Mouse (Mus musculus): ENCODE results near the gene Tnip2. TPM values are rescaled to one million over a fixed set of nuclear protein-coding genes. Genes with fewer than 3 reads are reported as not detected.

Gene Tnip2
- polyA plus RNA-seq, 1 experiment from 2014 or later: 14.8 TPM

DNA sequence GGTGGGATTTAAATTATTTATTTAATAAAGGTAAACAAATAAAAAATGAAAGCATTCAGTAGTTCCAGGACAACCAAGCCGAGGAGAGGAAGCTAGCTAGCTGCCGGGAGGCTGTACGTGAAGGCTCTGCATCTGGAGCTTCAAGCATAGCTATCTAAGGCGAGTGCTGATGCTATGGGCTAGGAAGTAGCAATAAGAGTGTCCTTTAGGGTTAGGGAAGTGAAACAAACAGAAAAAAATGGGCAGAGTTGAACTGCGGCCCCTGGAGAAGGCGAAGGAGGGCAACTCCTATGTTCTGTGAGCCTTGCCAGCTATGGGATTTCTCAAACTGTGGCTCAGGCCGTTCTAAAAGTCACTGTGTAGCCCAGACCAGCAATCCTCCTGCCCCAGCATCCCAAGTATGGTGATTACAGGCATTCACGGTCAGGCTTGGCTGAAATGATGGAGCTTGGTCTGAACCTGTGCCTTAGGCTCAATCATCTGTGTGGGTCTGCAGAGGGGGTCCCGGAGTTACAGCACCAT, 5.7 kb upstream of the Tnip2 start:
- Histone ChIP-seq H3K4me2 (ENCODE audit: low read depth, low read length) (no peak overlapping the region), H3K9ac (ENCODE audit: low read depth, low read length) (no peak overlapping the region), H3K4me1 (ENCODE audit: control insufficient read depth, insufficient read depth, low read length) (no peaks in the 10 kb centered on the region), H3K36me3 (ENCODE audit: control insufficient read depth, insufficient read depth, low read length) (no peaks in the 10 kb centered on the region), H3K27ac (replicated peaks; ENCODE audit: low read depth, low read length) (no peak overlapping the region), H3K27me3 (replicated peaks; ENCODE audit: control insufficient read depth, insufficient read depth, low read length) (no peaks in the 10 kb centered on the region), H3K4me3 (ENCODE audit: low read depth, low read length) (no peak overlapping the region), H3K9me3 (ENCODE audit: control insufficient read depth, low read length) (no peaks in the 10 kb centered on the region)
- 79% methylated on average over 9 of the region's 9 CpGs for WGBS
- no peak for ATAC-seq (ENCODE audit: low read depth)
- no peak for DNase-seq (ENCODE audit: low spot score)

DNA sequence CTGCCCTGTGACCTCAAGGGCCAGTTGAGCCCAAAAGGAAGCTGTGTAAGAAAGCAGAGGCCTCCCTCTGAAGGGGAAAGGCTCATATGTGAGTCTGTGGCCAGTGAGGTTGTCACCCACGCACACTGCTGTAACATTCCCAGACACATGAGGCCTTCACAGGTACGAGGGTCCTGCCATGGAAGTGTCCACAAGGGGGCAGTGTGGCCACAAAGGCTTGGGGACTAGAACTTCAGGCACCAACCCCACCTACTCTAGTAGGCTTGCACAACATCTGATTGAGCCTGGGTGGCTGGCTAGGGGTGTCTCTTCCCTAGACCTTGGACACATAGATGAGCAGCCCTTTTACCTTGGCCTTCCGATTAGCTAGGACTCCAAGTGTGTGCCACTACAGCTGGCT, 4.1 kb upstream of the Tnip2 start:
- H3K9me3 ChIP-seq (ENCODE audit: control insufficient read depth, low read length): no peaks in the 10 kb centered on the region
- no peak for ATAC-seq (ENCODE audit: low read depth)
- no peaks in the 10 kb centered on the region for H3K36me3 ChIP-seq (ENCODE audit: control insufficient read depth, insufficient read depth, low read length)
- no peak overlapping the region for H3K27ac ChIP-seq (replicated peaks; ENCODE audit: low read depth, low read length)
- peak; percentile 65 for DNase-seq (ENCODE audit: low spot score)
- H3K4me2 ChIP-seq (ENCODE audit: low read depth, low read length): no peak overlapping the region
- no peak overlapping the region for H3K4me3 ChIP-seq (ENCODE audit: low read depth, low read length)
- no peak overlapping the region for H3K9ac ChIP-seq (ENCODE audit: low read depth, low read length)
- H3K27me3 ChIP-seq (replicated peaks; ENCODE audit: control insufficient read depth, insufficient read depth, low read length): no peaks in the 10 kb centered on the region
- 30% methylated on average over 3 of the region's 3 CpGs for WGBS
- peaks cover 4% of the 10 kb centered on the region for H3K4me1 ChIP-seq (ENCODE audit: control insufficient read depth, insufficient read depth, low read length)

DNA sequence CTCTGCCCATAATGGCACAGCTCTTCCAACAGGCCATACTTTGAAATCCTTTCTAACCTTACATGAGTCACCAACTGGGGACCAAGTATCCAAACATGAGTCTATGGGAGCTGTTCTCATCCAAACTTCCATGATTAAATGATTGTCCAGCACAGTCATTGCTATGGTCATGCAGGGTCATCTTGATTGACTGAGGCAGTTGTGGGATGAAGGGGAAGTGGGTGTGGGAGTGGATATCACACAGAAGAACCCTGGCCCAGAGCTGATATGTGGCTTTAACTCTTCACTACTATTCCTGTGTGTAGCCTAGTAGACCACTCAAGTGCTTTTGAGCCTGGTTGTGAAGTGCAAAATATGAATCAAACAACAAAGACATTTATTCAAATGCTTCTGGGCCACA, 1.3 kb upstream of the Tnip2 start:
- ATAC-seq (ENCODE audit: low read depth) (no peak), DNase-seq (ENCODE audit: low spot score) (no peak)
- no peaks in the 10 kb centered on the region for H3K27me3 ChIP-seq (replicated peaks; ENCODE audit: control insufficient read depth, insufficient read depth, low read length)

DNA sequence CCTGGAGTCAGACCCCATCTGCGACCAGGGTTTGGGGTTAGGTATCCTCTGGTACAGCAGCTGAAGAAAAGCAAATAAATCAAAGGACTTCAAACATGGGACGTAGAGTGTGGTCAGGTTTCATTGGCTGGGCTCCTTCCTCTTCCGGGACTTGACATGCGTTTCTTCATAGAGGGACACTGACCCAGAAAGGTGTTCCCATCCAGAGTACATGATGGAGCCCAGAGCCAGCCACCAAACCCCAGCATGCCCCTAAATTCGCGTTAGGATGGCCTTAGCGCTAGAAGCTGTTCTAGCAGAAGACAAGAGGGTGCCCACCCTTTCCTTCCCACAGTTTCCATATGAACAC, 401 bp upstream of the Tnip2 start:
- DNase-seq (ENCODE audit: low spot score): no peak
- H3K4me2 ChIP-seq (ENCODE audit: low read depth, low read length): peak overlapping the region; percentile 97
- peaks cover 4% of the 10 kb centered on the region for H3K4me1 ChIP-seq (ENCODE audit: control insufficient read depth, insufficient read depth, low read length)
- peak overlapping the region; percentile 22; the same call in 1 of the 2 replicates for H3K9ac ChIP-seq (ENCODE audit: low read depth, low read length)
- no peaks in the 10 kb centered on the region for H3K27me3 ChIP-seq (replicated peaks; ENCODE audit: control insufficient read depth, insufficient read depth, low read length)
- H3K4me3 ChIP-seq (ENCODE audit: low read depth, low read length): peak overlapping the region; percentile 79
- peak; percentile 17 for ATAC-seq (ENCODE audit: low read depth)
- 17% methylated on average over 7 of the region's 7 CpGs for WGBS
- no peaks in the 10 kb centered on the region for H3K36me3 ChIP-seq (ENCODE audit: control insufficient read depth, insufficient read depth, low read length)
- H3K27ac ChIP-seq (replicated peaks; ENCODE audit: low read depth, low read length): no peak overlapping the region
- no peaks in the 10 kb centered on the region for H3K9me3 ChIP-seq (ENCODE audit: control insufficient read depth, low read length)

More for the DNA sequence above, 1.3 kb upstream of the Tnip2 start:
- Histone ChIP-seq H3K4me3 (ENCODE audit: low read depth, low read length) (no peak overlapping the region), H3K36me3 (ENCODE audit: control insufficient read depth, insufficient read depth, low read length) (no peaks in the 10 kb centered on the region), H3K9me3 (ENCODE audit: control insufficient read depth, low read length) (no peaks in the 10 kb centered on the region), H3K4me2 (ENCODE audit: low read depth, low read length) (no peak overlapping the region), H3K27ac (replicated peaks; ENCODE audit: low read depth, low read length) (no peak overlapping the region), H3K9ac (ENCODE audit: low read depth, low read length) (no peak overlapping the region), H3K4me1 (ENCODE audit: control insufficient read depth, insufficient read depth, low read length) (peaks cover 4% of the 10 kb centered on the region)

DNA sequence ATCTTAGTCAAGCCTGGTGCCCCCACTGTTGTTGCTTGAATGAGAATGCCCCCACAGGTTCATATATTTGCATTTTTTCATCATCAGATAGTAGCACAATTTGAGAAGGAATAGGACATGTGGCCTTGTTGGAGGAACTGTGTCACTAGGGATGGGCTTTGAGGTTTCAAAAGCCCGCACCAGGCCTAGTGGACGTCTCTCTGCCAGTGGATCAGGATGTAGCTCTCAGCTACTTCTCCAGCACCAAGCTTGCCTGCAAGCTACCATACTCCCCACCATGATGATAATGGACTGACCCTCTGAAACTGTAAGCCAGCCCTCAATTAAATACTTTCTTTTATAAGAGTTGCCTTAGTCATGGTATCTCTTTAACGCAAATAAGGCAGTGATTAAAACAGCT, 1.3 kb downstream of the Tnip2 start:
- H3K27me3 ChIP-seq (replicated peaks; ENCODE audit: control insufficient read depth, insufficient read depth, low read length): no peaks in the 10 kb centered on the region
- ATAC-seq (ENCODE audit: low read depth): no peak
- peaks cover 4% of the 10 kb centered on the region for H3K4me1 ChIP-seq (ENCODE audit: control insufficient read depth, insufficient read depth, low read length)
- DNase-seq (ENCODE audit: low spot score): no peak
- H3K4me3 ChIP-seq (ENCODE audit: low read depth, low read length): peak overlapping the region; percentile 79; the same call in 1 of the 2 replicates
- H3K9me3 ChIP-seq (ENCODE audit: control insufficient read depth, low read length): 0 out of 2 replicates have a peak, but pooled peaks cover 3% of the 10 kb centered on the region
- WGBS: 81% methylated on average over 3 of the region's 3 CpGs
- peak overlapping the region; percentile 97 for H3K4me2 ChIP-seq (ENCODE audit: low read depth, low read length)
- H3K9ac ChIP-seq (ENCODE audit: low read depth, low read length): no peak overlapping the region
- no peak overlapping the region for H3K27ac ChIP-seq (replicated peaks; ENCODE audit: low read depth, low read length)
- no peaks in the 10 kb centered on the region for H3K36me3 ChIP-seq (ENCODE audit: control insufficient read depth, insufficient read depth, low read length)

DNA sequence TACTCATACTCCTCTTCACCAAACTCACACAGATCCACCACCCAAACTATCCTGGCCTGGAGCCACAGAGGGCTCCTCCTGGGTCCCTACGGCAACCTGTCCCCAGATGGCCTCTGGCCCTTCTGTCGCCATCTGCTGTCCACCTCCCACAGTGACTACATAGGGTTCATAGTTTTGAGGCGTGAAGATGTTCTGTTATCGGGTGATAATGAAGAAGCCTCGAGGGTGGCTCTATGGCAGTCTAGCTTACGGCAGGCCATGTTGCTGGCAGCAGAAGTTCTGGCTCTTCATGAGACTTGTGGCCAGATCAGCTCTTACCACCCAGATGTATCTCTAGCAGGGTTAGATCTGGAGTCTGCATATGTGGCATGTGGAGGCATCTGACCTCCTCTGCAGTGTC, 11.0 kb downstream of the Tnip2 start:
- Histone ChIP-seq H3K4me1 (ENCODE audit: control insufficient read depth, insufficient read depth, low read length) (no peaks in the 10 kb centered on the region), H3K9me3 (ENCODE audit: control insufficient read depth, low read length) (no peaks in the 10 kb centered on the region), H3K36me3 (ENCODE audit: control insufficient read depth, insufficient read depth, low read length) (peaks cover 11% of the 10 kb centered on the region; the same call in 1 of the 2 replicates), H3K4me3 (ENCODE audit: low read depth, low read length) (no peak overlapping the region), H3K9ac (ENCODE audit: low read depth, low read length) (no peak overlapping the region), H3K27ac (replicated peaks; ENCODE audit: low read depth, low read length) (no peak overlapping the region), H3K4me2 (ENCODE audit: low read depth, low read length) (no peak overlapping the region), H3K27me3 (replicated peaks; ENCODE audit: control insufficient read depth, insufficient read depth, low read length) (no peaks in the 10 kb centered on the region)
- DNase-seq (ENCODE audit: low spot score) (no peak), ATAC-seq (ENCODE audit: low read depth) (no peak)
- 88% methylated on average over 6 of the region's 6 CpGs for WGBS

DNA sequence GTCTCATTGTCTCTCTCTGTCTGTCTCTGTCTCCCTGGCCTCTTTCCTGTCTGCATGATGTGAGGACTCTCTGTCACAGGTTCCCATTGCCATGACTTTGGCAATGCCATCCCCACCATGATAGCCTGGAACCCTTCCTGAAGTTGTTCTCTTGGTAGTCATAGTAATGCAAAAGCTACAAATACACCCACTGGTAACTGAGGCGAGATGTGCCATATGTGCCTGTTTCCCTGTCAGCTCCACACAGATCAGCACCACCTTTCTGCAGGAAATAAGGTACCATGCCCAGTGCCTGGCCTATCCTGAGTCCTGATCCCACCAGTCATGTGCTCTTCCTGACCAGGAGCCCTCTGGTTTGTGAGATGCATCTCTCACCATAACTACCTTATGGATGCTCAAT, 11.4 kb downstream of the Tnip2 start:
- no peaks in the 10 kb centered on the region for H3K27me3 ChIP-seq (replicated peaks; ENCODE audit: control insufficient read depth, insufficient read depth, low read length)
- H3K4me3 ChIP-seq (ENCODE audit: low read depth, low read length): no peak overlapping the region
- no peak overlapping the region for H3K9ac ChIP-seq (ENCODE audit: low read depth, low read length)
- H3K36me3 ChIP-seq (ENCODE audit: control insufficient read depth, insufficient read depth, low read length): peaks cover 11% of the 10 kb centered on the region; the same call in 1 of the 2 replicates
- no peak overlapping the region for H3K4me2 ChIP-seq (ENCODE audit: low read depth, low read length)
- WGBS: 81% methylated on average over 1 of the region's 1 CpGs
- no peaks in the 10 kb centered on the region for H3K9me3 ChIP-seq (ENCODE audit: control insufficient read depth, low read length)
- no peaks in the 10 kb centered on the region for H3K4me1 ChIP-seq (ENCODE audit: control insufficient read depth, insufficient read depth, low read length)
- DNase-seq (ENCODE audit: low spot score) (no peak), ATAC-seq (ENCODE audit: low read depth) (no peak)
- H3K27ac ChIP-seq (replicated peaks; ENCODE audit: low read depth, low read length): no peak overlapping the region

DNA sequence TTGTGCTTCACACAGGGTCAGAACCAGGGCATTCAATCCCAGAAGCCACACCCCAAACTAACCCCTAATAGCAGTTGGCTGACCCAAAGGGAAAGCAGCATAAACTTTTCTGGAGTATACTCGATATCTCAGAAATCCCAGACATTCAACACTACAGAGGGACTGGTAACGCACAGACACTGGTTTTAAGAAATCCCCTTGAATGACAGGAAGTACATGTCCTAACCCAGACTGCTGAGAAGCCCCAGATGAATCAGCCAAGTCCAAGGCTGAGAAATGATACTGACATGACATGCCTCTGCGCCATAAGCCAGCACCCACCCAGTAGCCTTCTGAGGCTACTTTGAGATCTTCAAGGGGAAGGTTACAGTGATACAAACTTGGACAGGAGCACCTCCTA, 12.2 kb downstream of the Tnip2 start:
- ATAC-seq (ENCODE audit: low read depth): no peak
- Histone ChIP-seq H3K9me3 (ENCODE audit: control insufficient read depth, low read length) (no peaks in the 10 kb centered on the region), H3K4me3 (ENCODE audit: low read depth, low read length) (no peak overlapping the region), H3K4me2 (ENCODE audit: low read depth, low read length) (no peak overlapping the region), H3K27me3 (replicated peaks; ENCODE audit: control insufficient read depth, insufficient read depth, low read length) (no peaks in the 10 kb centered on the region), H3K27ac (replicated peaks; ENCODE audit: low read depth, low read length) (no peak overlapping the region), H3K4me1 (ENCODE audit: control insufficient read depth, insufficient read depth, low read length) (no peaks in the 10 kb centered on the region), H3K36me3 (ENCODE audit: control insufficient read depth, insufficient read depth, low read length) (peaks cover 11% of the 10 kb centered on the region; the same call in 1 of the 2 replicates), H3K9ac (ENCODE audit: low read depth, low read length) (no peak overlapping the region)
- no peak for DNase-seq (ENCODE audit: low spot score)
- 86% methylated on average over 3 of the region's 3 CpGs for WGBS

DNA sequence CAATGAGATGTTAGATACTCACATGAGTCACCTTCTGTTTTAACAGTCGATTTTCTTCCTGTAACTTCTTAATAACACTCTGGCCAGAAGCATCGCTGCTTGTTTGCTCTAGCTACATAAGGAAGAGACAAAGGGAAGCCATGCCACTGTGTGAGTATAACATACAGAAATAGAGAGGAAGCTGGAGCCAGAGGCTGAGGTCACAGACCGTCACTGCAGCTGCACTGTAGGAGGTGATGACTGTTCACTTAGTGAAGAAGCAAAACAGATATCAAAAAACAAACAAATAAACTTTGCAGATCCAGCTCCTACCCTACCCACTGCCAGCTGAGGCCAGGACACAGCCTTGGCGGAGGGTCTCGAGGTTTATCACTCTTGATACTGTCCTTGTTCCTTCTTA, 12.9 kb downstream of the Tnip2 start:
- H3K4me2 ChIP-seq (ENCODE audit: low read depth, low read length): no peak overlapping the region
- WGBS: 82% methylated on average over 5 of the region's 5 CpGs

More for the DNA sequence above, 12.9 kb downstream of the Tnip2 start:
- DNase-seq (ENCODE audit: low spot score) (no peak), ATAC-seq (ENCODE audit: low read depth) (no peak)
- H3K9ac ChIP-seq (ENCODE audit: low read depth, low read length): no peak overlapping the region
- peaks cover 16% of the 10 kb centered on the region; the same call in 1 of the 2 replicates for H3K36me3 ChIP-seq (ENCODE audit: control insufficient read depth, insufficient read depth, low read length)
- H3K4me3 ChIP-seq (ENCODE audit: low read depth, low read length): no peak overlapping the region
- no peak overlapping the region for H3K27ac ChIP-seq (replicated peaks; ENCODE audit: low read depth, low read length)
- H3K4me1 ChIP-seq (ENCODE audit: control insufficient read depth, insufficient read depth, low read length): no peaks in the 10 kb centered on the region
- H3K9me3 ChIP-seq (ENCODE audit: control insufficient read depth, low read length): no peaks in the 10 kb centered on the region
- H3K27me3 ChIP-seq (replicated peaks; ENCODE audit: control insufficient read depth, insufficient read depth, low read length): no peaks in the 10 kb centered on the region

Data from embryonic facial prominence, embryonic 14.5 days (tissue).